Mouse (Mus musculus) liver, postnatal 0 days (tissue): ENCODE results near the gene Hsd17b12.

Experiments used
- CTCF ChIP-seq: sonication (generic); IDR thresholded peaks from 2 replicates; pipeline ENCODE4 v1.5.1; 2016; ENCODE audit warnings: antibody characterized with exemption, low read depth
- EP300 ChIP-seq: IDR thresholded peaks from 2 replicates; pipeline ENCODE4 v1.6.1; 2016; ENCODE audit warnings: antibody characterized with exemption, low read depth, mild to moderate bottlenecking

GRCm38 (mm10) chr2:94001918-94002317 is 155.8 kb downstream of the Hsd17b12 start:
- no peak for TF ChIP-seq CTCF
- TF ChIP-seq EP300, result no peak
